Mouse (Mus musculus) liver, embryonic 16.5 days (tissue): Measurements from ENCODE around the gene Maml3. TPM values are rescaled to one million over a fixed set of nuclear protein-coding genes. Genes with fewer than 3 reads are reported as not detected.

Experiments used
- ATAC-seq: fragments of 200-750 bp; cut with Nextera tagmentation; 2 replicates; pipeline ENCODE4 v1.8.0; 2017; ENCODE audit warnings: low read depth, mild to moderate bottlenecking, moderate number of reproducible peaks, moderate library complexity
- H3K27ac ChIP-seq: fragments of 300-500 bp; sonication (generic); 2 replicates; pipeline ENCODE4 v1.5.1; 2014; ENCODE audit warnings: mild to moderate bottlenecking, low read length
- H3K27me3 ChIP-seq: fragments of 300-500 bp; sonication (generic); 2 replicates; pipeline ENCODE4 v1.6.1; 2014; ENCODE audit warnings: low read depth, low read length, mixed read lengths; ENCODE audit not compliant: control insufficient read depth, insufficient read depth
- H3K36me3 ChIP-seq: fragments of 300-500 bp; sonication (generic); 2 replicates; pipeline ENCODE4 v1.6.1; 2014; ENCODE audit warnings: mild to moderate bottlenecking; ENCODE audit not compliant: control insufficient read depth, insufficient read depth
- H3K4me1 ChIP-seq: fragments of 300-500 bp; sonication (generic); 2 replicates; pipeline ENCODE4 v1.6.1; 2014; ENCODE audit warnings: low read depth, low read length, mixed read lengths; ENCODE audit not compliant: control insufficient read depth
- H3K4me2 ChIP-seq: fragments of 300-500 bp; sonication (generic); 2 replicates; pipeline ENCODE4 v1.6.1; 2014; ENCODE audit warnings: low read depth, low read length, mixed read lengths
- H3K4me3 ChIP-seq: fragments of 300-500 bp; sonication (generic); 2 replicates; pipeline ENCODE4 v1.5.1; 2014; ENCODE audit warnings: low read depth, mild to moderate bottlenecking, low read length
- H3K9ac ChIP-seq: fragments of 300-500 bp; sonication (generic); 2 replicates; pipeline ENCODE4 v1.6.1; 2014; ENCODE audit warnings: low read depth, low read length
- H3K9me3 ChIP-seq: fragments of 300-500 bp; sonication (generic); replicated peaks from 2 replicates; pipeline ENCODE4 v1.6.1; 2016; ENCODE audit warnings: low read length; ENCODE audit not compliant: control insufficient read depth
- WGBS: fragments of 180-500 bp; shearing (Covaris S2); extraction: QIAGEN DNeasy Blood & Tissue Kit; methylation state at CpG from one replicate; pipeline ENCODE4 v1.1.7; 2014; ENCODE audit not compliant: insufficient replicate concordance; 5-methylcytosine and 5-hydroxymethylcytosine counted together
- polyA plus RNA-seq: library from polyadenylated mRNA; unstranded; fragments of >200 nt; fragmentation: Nextera tagmentation; extraction: Ambion mirVana; gene quantifications from 2 replicates; pipeline ENCODE4 v1.2.1, GENCODE M21; 2015

Gene Maml3
- polyA plus RNA-seq, 1 experiment from 2014 or later: 0.78 TPM

DNA sequence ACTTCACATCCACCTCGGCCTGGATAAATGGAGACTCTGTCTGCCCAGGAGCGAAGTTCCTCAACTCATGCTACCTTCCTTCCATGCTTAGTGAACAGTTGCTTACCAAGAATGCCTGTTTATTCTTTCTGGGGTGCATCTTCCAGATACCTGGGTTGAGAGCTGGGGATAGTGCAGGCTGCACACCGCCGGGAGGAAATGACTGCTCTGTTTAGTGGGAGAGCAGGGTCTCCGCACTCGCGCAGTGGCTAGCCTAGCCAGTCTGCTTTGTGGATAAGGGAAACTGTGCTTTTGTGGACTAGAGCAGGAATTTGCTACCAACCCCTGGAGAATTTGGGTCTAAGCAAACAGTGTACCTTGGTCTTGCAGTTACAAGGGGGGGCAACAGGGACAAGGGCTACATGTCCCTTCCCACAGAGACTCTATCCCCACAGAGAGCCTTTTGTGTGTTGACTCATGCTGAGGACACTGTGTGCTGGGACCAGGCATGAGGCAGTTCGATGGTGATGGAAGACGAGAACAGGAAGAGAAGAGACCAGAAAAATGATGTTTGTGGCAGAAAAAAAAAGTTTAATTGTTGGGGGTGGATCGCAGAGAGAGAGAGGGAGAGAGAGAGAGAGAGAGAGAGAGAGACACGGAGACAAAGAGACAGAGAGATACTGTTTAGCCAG is 442.9 kb downstream of the Maml3 start:
- no peaks in the 10 kb centered on the region for H3K9me3 ChIP-seq
- H3K4me1 ChIP-seq: peaks cover 30% of the 10 kb centered on the region
- peak overlapping the region; percentile 19 for H3K27ac ChIP-seq
- ATAC-seq: no peak
- H3K27me3 ChIP-seq: no peaks in the 10 kb centered on the region
- H3K4me3 ChIP-seq: peak overlapping the region; percentile 45
- peak overlapping the region; percentile 25 for H3K4me2 ChIP-seq
- no peaks in the 10 kb centered on the region for H3K36me3 ChIP-seq
- peak overlapping the region; percentile 19; the same call in 1 of the 2 replicates for H3K9ac ChIP-seq
- 27% methylated on average over 11 of the region's 11 CpGs for WGBS

DNA sequence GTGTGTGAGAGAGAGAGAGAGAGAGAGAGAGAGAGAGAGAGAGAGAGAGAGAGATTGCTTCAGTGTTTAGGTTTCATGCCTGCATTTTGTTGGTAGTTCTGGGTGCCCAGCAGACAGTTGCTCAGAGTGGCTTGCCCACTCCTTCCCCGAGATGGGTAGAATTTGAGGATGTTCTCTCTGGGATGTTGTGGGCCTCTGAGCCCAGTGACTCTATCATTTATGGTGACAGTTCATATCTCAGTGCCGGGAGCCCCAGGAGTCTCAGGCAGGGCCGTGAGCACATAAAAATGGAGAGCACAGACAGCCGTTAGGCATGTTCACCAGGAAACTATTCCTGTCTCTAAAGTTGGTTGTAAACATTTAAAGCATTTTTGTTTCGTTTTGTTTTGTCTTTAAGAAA is 443.5 kb downstream of the Maml3 start:
- 16% methylated on average over 5 of the region's 5 CpGs for WGBS
- no peak for ATAC-seq
- H3K4me3 ChIP-seq: peak overlapping the region; percentile 45
- no peaks in the 10 kb centered on the region for H3K27me3 ChIP-seq
- peak overlapping the region; percentile 57 for H3K27ac ChIP-seq
- H3K4me1 ChIP-seq: peaks cover 30% of the 10 kb centered on the region
- H3K9ac ChIP-seq: peak overlapping the region; percentile 35; the same call in 1 of the 2 replicates
- no peaks in the 10 kb centered on the region for H3K36me3 ChIP-seq
- H3K9me3 ChIP-seq: no peaks in the 10 kb centered on the region
- peak overlapping the region; percentile 25 for H3K4me2 ChIP-seq

- 75% methylated on average over 3 of the region's 3 CpGs for WGBS
- peak overlapping the region; percentile 45 for H3K4me3 ChIP-seq
- peak overlapping the region; percentile 25; the same call in 1 of the 2 replicates for H3K4me2 ChIP-seq
- ATAC-seq: peak; percentile 61
- H3K36me3 ChIP-seq: no peaks in the 10 kb centered on the region
- H3K27me3 ChIP-seq: no peaks in the 10 kb centered on the region
- peak overlapping the region; percentile 35; the same call in 1 of the 2 replicates for H3K9ac ChIP-seq
- peaks cover 30% of the 10 kb centered on the region for H3K4me1 ChIP-seq
- H3K9me3 ChIP-seq: no peaks in the 10 kb centered on the region
- H3K27ac ChIP-seq: peak overlapping the region; percentile 57
Measured at GRCm38 (mm10) chr3:51660821-51661276, 444.0 kb downstream of the Maml3 start.

- WGBS: 46% methylated on average over 4 of the region's 4 CpGs
- H3K9ac ChIP-seq: peak within 1 kb of the TSS; percentile 35; the same call in 1 of the 2 replicates
- H3K9me3 ChIP-seq: no peaks in the 10 kb centered on the region
- H3K4me2 ChIP-seq: peak within 1 kb of the TSS; percentile 25; the same call in 1 of the 2 replicates
- peaks cover 30% of the 10 kb centered on the region for H3K4me1 ChIP-seq
- H3K36me3 ChIP-seq: no peaks in the 10 kb centered on the region
- H3K27me3 ChIP-seq: no peaks in the 10 kb centered on the region
- no peak for ATAC-seq
- H3K27ac ChIP-seq: peak within 1 kb of the TSS; percentile 57
- H3K4me3 ChIP-seq: peak within 1 kb of the TSS; percentile 45
Measured at GRCm38 (mm10) chr3:51660060-51660459, 444.8 kb downstream of the Maml3 start, which contains the start of gene Mgst2. Gene Mgst2 (plus strand): TSS chr3:51660360.

GRCm38 (mm10) chr3:51659415-51659814 is 445.5 kb downstream of the Maml3 start:
- Histone ChIP-seq H3K9ac (no peak overlapping the region), H3K36me3 (no peaks in the 10 kb centered on the region), H3K27me3 (no peaks in the 10 kb centered on the region), H3K4me3 (no peak overlapping the region), H3K4me2 (no peak overlapping the region), H3K27ac (no peak overlapping the region), H3K4me1 (peaks cover 30% of the 10 kb centered on the region), H3K9me3 (no peaks in the 10 kb centered on the region)
- 71% methylated on average over 5 of the region's 5 CpGs for WGBS
- ATAC-seq: no peak

DNA sequence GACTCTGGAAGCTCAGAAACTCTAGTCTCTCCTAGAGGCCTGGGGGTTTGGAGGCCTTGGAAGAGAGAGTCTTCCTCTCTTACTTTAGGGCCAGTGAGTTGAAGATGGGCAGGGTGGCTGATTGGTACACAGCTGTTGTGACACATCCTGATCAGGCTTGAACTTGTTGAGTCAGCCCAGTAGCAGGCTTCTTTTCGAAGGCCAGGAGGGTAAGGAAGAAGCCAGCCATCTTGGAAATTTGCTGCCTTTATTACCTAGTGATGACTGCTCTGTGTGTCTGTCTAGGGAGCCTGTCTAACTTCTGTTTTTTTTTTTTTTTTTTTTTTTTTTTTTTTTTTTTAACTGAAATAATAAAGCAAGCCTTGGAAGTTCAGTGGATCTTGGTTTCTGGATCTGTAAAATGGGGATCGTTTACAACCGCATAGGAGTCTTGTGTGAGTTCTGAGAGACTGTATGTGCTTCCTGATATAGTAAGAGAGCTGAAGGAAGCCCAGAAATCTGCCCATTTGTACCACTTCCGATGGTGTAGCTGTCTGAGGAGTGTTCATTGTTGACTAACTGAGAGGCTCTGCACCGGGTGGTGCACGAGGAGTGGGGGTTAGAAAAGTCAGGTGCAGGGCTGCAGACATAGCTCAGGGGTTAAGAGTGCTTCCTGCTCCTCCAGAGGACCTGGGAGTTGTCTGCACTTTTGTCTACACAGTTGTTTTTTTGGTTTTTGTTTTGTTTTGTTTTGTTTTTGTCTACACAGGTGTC is 450.4 kb downstream of the Maml3 start:
- WGBS: 34% methylated on average over 6 of the region's 6 CpGs
- H3K9me3 ChIP-seq: no peaks in the 10 kb centered on the region
- no peak overlapping the region for H3K4me3 ChIP-seq
- peaks cover 9% of the 10 kb centered on the region for H3K4me1 ChIP-seq
- ATAC-seq: no peak
- 0 out of 2 replicates have a peak, but pooled peaks cover 3% of the 10 kb centered on the region for H3K27me3 ChIP-seq
- H3K9ac ChIP-seq: no peak overlapping the region
- no peaks in the 10 kb centered on the region for H3K36me3 ChIP-seq
- H3K4me2 ChIP-seq: no peak overlapping the region
- no peak overlapping the region for H3K27ac ChIP-seq

- ATAC-seq: peak; percentile 68
Measured at GRCm38 (mm10) chr3:51652701-51653100, 452.2 kb downstream of the Maml3 start.

GRCm38 (mm10) chr3:51652292-51652691 is 452.6 kb downstream of the Maml3 start:
- H3K9me3 ChIP-seq: no peaks in the 10 kb centered on the region
- peak; percentile 76 for ATAC-seq
- H3K27ac ChIP-seq: peak overlapping the region; percentile 55
- peaks cover 9% of the 10 kb centered on the region for H3K4me1 ChIP-seq
- H3K36me3 ChIP-seq: no peaks in the 10 kb centered on the region
- H3K9ac ChIP-seq: peak overlapping the region; percentile 33; the same call in 1 of the 2 replicates
- peak overlapping the region; percentile 34 for H3K4me3 ChIP-seq
- 2% methylated on average over 9 of the region's 9 CpGs for WGBS
- H3K27me3 ChIP-seq: 0 out of 2 replicates have a peak, but pooled peaks cover 3% of the 10 kb centered on the region
- peak overlapping the region; percentile 68 for H3K4me2 ChIP-seq

More at GRCm38 (mm10) chr3:51652701-51653100, 452.2 kb downstream of the Maml3 start:
- Histone ChIP-seq H3K36me3 (no peaks in the 10 kb centered on the region), H3K27me3 (0 out of 2 replicates have a peak, but pooled peaks cover 3% of the 10 kb centered on the region), H3K9ac (peak overlapping the region; percentile 33; the same call in 1 of the 2 replicates), H3K4me2 (peak overlapping the region; percentile 68), H3K4me1 (peaks cover 9% of the 10 kb centered on the region), H3K4me3 (peak overlapping the region; percentile 34), H3K27ac (peak overlapping the region; percentile 55), H3K9me3 (no peaks in the 10 kb centered on the region)
- 2% methylated on average over 9 of the region's 9 CpGs for WGBS
